Mouse (Mus musculus): ENCODE results near the gene Cpvl. TPM values are rescaled to one million over a fixed set of nuclear protein-coding genes. Genes with fewer than 3 reads are reported as not detected.

Cpvl gene
- polyA plus RNA-seq, 1 experiment from 2014 or later, result not detected

- ATAC-seq (ENCODE audit: low FRiP score), result no peak
- H3K27me3 ChIP-seq, result 0 out of 2 replicates have a peak, but pooled peaks cover 3% of the 10 kb centered on the region
- H3K9me3 ChIP-seq, result no peaks in the 10 kb centered on the region
- H3K4me1 ChIP-seq, result peaks cover 39% of the 10 kb centered on the region
- no peak overlapping the region for H3K4me3 ChIP-seq (replicated peaks)
- no peaks in the 10 kb centered on the region for H3K36me3 ChIP-seq (replicated peaks)
- no peak overlapping the region for H3K9ac ChIP-seq
- no peak overlapping the region for H3K4me2 ChIP-seq
- H3K27ac ChIP-seq, result no peak overlapping the region
- WGBS, result 89% methylated on average over 6 of the region's 6 CpGs
Measured at GRCm38 (mm10) chr6:53968550-53968949, 9.9 kb downstream of the Cpvl start.

DNA sequence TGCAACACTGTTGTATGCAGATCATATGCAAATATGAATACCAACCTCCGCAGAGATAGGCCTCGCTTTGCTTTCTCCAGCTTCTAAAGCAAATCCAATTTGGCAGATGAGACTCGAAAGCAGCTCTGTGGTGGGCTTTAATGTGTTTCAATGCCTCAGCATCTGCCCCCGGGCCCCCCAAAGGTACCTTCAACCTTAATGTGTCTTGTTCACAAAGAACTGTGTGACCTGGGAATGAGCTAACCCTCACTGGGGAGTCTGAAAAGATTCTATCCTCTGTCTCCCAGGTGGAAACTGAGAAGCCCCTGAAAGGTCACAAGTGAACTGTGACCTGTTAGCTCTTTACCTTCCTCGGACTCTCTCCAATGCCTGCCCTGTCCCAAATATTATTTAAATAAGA is 11.9 kb downstream of the Cpvl start:
- 0 out of 2 replicates have a peak, but pooled peaks cover 3% of the 10 kb centered on the region for H3K27me3 ChIP-seq
- H3K4me3 ChIP-seq (replicated peaks), result no peak overlapping the region
- H3K9ac ChIP-seq, result no peak overlapping the region
- H3K27ac ChIP-seq, result no peak overlapping the region
- no peaks in the 10 kb centered on the region for H3K9me3 ChIP-seq
- H3K36me3 ChIP-seq (replicated peaks), result no peaks in the 10 kb centered on the region
- 61% methylated on average over 5 of the region's 5 CpGs for WGBS
- no peak for ATAC-seq (ENCODE audit: low FRiP score)
- no peak overlapping the region for H3K4me2 ChIP-seq
- peaks cover 25% of the 10 kb centered on the region for H3K4me1 ChIP-seq

DNA sequence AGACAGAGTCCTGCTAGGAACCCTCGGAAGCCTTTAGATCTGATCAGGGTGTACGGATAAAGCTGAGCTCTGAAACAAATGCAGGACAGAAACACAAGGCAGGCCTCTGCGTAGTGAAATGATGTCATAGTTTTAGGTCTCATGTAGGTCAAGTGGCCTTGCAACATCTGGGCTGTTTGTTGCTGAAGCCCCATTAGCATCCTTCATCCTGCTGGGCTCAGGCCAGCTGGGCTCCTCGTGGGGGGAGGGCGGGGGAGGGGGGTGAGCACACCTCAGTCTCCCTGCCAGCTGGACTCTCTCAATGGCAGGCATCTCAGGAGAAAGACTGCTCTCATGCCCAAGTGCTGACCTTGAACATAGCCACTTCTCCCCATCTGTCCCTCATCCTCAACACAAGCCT is 12.6 kb downstream of the Cpvl start:
- Histone ChIP-seq H3K27me3 (0 out of 2 replicates have a peak, but pooled peaks cover 3% of the 10 kb centered on the region), H3K9ac (no peak overlapping the region), H3K4me3 (replicated peaks) (no peak overlapping the region), H3K36me3 (replicated peaks) (no peaks in the 10 kb centered on the region), H3K9me3 (no peaks in the 10 kb centered on the region), H3K4me2 (no peak overlapping the region), H3K27ac (no peak overlapping the region), H3K4me1 (peaks cover 24% of the 10 kb centered on the region)
- WGBS, result 36% methylated on average over 5 of the region's 5 CpGs
- ATAC-seq (ENCODE audit: low FRiP score), result no peak

DNA sequence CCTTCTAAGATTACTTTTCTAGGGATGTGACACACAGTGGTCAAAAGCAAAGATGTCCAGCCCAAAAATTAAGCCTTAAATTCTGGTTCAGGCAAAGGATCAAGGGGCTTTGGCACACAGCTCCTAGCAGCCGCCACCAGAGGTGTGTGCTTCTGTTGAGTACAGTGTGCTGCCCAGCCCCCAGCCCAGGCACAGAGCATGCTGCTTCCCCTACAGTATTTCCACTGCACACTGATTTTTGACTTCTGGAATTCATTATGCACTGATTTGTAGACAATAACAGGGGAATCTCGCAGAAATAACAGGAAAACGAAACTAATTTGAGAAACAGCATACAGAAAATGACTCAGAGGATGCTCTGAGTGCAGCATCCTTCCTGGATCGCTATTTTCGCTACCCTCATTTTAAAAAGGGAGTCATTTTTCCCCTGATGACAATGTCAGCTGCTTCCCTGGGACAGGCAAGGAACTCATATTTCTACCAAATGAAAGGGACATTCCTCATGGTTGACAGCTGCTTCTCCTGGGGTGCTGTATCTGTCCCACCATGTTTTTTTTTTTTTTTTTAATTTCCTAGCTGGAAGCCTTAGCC is 14.5 kb downstream of the Cpvl start:
- 84% methylated on average over 5 of the region's 5 CpGs for WGBS
- H3K9me3 ChIP-seq, result no peaks in the 10 kb centered on the region
- H3K4me2 ChIP-seq, result no peak overlapping the region
- H3K9ac ChIP-seq, result no peak overlapping the region
- H3K27ac ChIP-seq, result no peak overlapping the region
- no peak overlapping the region for H3K4me3 ChIP-seq (replicated peaks)
- no peak for ATAC-seq (ENCODE audit: low FRiP score)
- no peaks in the 10 kb centered on the region for H3K36me3 ChIP-seq (replicated peaks)
- no peaks in the 10 kb centered on the region for H3K27me3 ChIP-seq
- peaks cover 24% of the 10 kb centered on the region for H3K4me1 ChIP-seq

- ATAC-seq (ENCODE audit: low FRiP score), result no peak
- no peak overlapping the region for H3K4me3 ChIP-seq (replicated peaks)
- 78% methylated on average over 1 of the region's 1 CpGs for WGBS
Measured at GRCm38 (mm10) chr6:53962006-53962405, 16.5 kb downstream of the Cpvl start.

GRCm38 (mm10) chr6:53959826-53960225 is 18.6 kb downstream of the Cpvl start:
- Histone ChIP-seq H3K4me2 (no peak overlapping the region), H3K36me3 (replicated peaks) (no peaks in the 10 kb centered on the region), H3K27me3 (0 out of 2 replicates have a peak, but pooled peaks cover 3% of the 10 kb centered on the region), H3K4me3 (replicated peaks) (no peak overlapping the region), H3K9ac (no peak overlapping the region), H3K4me1 (peaks cover 16% of the 10 kb centered on the region), H3K9me3 (no peaks in the 10 kb centered on the region), H3K27ac (no peak overlapping the region)
- no peak for ATAC-seq (ENCODE audit: low FRiP score)
- 80% methylated on average over 3 of the region's 3 CpGs for WGBS

More at GRCm38 (mm10) chr6:53962006-53962405, 16.5 kb downstream of the Cpvl start:
- Histone ChIP-seq H3K9ac (no peak overlapping the region), H3K4me1 (peaks cover 28% of the 10 kb centered on the region), H3K9me3 (no peaks in the 10 kb centered on the region), H3K36me3 (replicated peaks) (no peaks in the 10 kb centered on the region), H3K27ac (no peak overlapping the region), H3K4me2 (no peak overlapping the region), H3K27me3 (no peaks in the 10 kb centered on the region)

DNA sequence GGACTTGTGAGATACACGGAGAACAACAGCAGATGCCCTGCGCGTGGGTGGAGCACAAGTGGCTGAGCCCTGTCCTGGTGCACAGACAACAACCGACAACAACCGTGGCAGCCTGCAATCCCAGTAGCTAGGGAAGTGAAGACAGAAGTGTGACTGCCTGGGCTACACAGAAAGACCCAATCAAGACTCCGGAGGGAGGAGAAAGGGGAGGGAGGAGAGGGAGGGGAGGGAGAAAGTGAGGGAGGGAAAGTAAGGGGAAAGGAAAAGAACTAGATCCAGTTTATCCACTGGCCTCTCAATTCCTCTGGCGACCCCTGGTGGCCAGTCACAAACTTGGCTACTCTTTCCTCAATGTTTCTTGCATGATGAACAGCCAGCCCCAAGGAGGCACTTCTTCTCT is 20.1 kb downstream of the Cpvl start:
- Histone ChIP-seq H3K27ac (no peak overlapping the region), H3K36me3 (replicated peaks) (no peaks in the 10 kb centered on the region), H3K27me3 (0 out of 2 replicates have a peak, but pooled peaks cover 3% of the 10 kb centered on the region), H3K4me1 (peaks cover 4% of the 10 kb centered on the region), H3K9ac (no peak overlapping the region), H3K9me3 (no peaks in the 10 kb centered on the region), H3K4me3 (replicated peaks) (no peak overlapping the region), H3K4me2 (peak overlapping the region; percentile 39)
- ATAC-seq (ENCODE audit: low FRiP score), result peak; percentile 63; the same call in 1 of the 2 replicates
- 17% methylated on average over 7 of the region's 7 CpGs for WGBS

GRCm38 (mm10) chr6:53956513-53956912 is 22.0 kb downstream of the Cpvl start:
- no peak overlapping the region for H3K27ac ChIP-seq
- no peak for ATAC-seq (ENCODE audit: low FRiP score)
- H3K4me1 ChIP-seq, result peaks cover 4% of the 10 kb centered on the region; the same call in 1 of the 2 replicates
- H3K9ac ChIP-seq, result no peak overlapping the region
- H3K27me3 ChIP-seq, result 0 out of 2 replicates have a peak, but pooled peaks cover 3% of the 10 kb centered on the region
- H3K4me2 ChIP-seq, result no peak overlapping the region
- WGBS, result 81% methylated on average over 4 of the region's 4 CpGs
- H3K4me3 ChIP-seq (replicated peaks), result no peak overlapping the region
- H3K36me3 ChIP-seq (replicated peaks), result no peaks in the 10 kb centered on the region
- no peaks in the 10 kb centered on the region for H3K9me3 ChIP-seq

GRCm38 (mm10) chr6:53955846-53956245 is 22.6 kb downstream of the Cpvl start:
- WGBS, result 91% methylated on average over 2 of the region's 2 CpGs

DNA sequence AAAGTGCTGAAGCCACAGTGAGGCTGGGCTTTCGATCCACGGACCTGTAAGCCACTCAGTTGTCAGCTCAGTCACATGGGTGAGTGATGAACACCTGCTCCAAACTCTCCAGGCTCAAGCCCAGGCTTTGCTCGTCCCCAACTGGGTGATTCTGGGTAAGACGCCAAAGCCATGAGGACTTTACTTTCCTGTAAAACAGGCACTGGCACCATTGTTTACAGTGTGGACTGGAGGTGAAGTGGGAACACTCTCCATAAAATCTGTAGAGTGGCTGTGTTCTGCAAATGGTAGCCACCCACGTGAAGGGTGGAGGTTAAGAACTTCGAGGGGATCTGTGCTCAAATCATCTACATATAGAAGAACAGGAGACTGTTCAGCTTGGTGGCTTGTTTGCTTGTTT is 23.2 kb downstream of the Cpvl start:
- Histone ChIP-seq H3K36me3 (replicated peaks) (no peaks in the 10 kb centered on the region), H3K27ac (no peak overlapping the region), H3K4me2 (no peak overlapping the region), H3K27me3 (0 out of 2 replicates have a peak, but pooled peaks cover 3% of the 10 kb centered on the region), H3K4me3 (replicated peaks) (no peak overlapping the region), H3K9ac (no peak overlapping the region), H3K9me3 (no peaks in the 10 kb centered on the region), H3K4me1 (peaks cover 12% of the 10 kb centered on the region)
- 82% methylated on average over 6 of the region's 6 CpGs for WGBS
- ATAC-seq (ENCODE audit: low FRiP score), result no peak

More at GRCm38 (mm10) chr6:53955846-53956245, 22.6 kb downstream of the Cpvl start:
- no peak for ATAC-seq (ENCODE audit: low FRiP score)
- Histone ChIP-seq H3K9ac (no peak overlapping the region), H3K4me3 (replicated peaks) (no peak overlapping the region), H3K4me1 (peaks cover 7% of the 10 kb centered on the region; the same call in 1 of the 2 replicates), H3K4me2 (no peak overlapping the region), H3K27ac (no peak overlapping the region), H3K9me3 (no peaks in the 10 kb centered on the region), H3K27me3 (0 out of 2 replicates have a peak, but pooled peaks cover 3% of the 10 kb centered on the region), H3K36me3 (replicated peaks) (no peaks in the 10 kb centered on the region)

DNA sequence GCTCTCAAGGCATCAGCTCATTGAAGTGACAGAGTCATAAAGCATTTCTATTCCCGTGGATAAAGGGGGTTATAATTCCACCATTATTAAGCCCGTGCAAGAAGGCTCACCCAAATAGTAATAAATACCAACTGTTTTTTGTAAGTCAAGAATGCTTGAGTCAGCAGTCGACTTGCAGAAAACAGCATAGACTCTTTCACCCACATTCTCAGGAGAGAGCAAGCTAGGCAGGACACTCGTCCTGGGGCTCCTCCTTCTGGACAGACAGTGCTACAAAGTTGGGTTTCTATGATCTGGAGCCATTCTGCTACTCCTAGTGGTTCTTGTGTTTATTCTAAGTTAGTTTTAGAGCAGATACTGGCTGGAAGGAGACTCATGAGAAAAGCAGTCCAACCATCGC is 24.4 kb downstream of the Cpvl start:
- 0 out of 2 replicates have a peak, but pooled peaks cover 3% of the 10 kb centered on the region for H3K27me3 ChIP-seq
- H3K4me1 ChIP-seq, result peaks cover 12% of the 10 kb centered on the region
- H3K27ac ChIP-seq, result no peak overlapping the region
- ATAC-seq (ENCODE audit: low FRiP score), result no peak
- no peaks in the 10 kb centered on the region for H3K36me3 ChIP-seq (replicated peaks)
- H3K4me2 ChIP-seq, result no peak overlapping the region
- no peak overlapping the region for H3K4me3 ChIP-seq (replicated peaks)
- no peaks in the 10 kb centered on the region for H3K9me3 ChIP-seq
- no peak overlapping the region for H3K9ac ChIP-seq
- 55% methylated on average over 5 of the region's 5 CpGs for WGBS

DNA sequence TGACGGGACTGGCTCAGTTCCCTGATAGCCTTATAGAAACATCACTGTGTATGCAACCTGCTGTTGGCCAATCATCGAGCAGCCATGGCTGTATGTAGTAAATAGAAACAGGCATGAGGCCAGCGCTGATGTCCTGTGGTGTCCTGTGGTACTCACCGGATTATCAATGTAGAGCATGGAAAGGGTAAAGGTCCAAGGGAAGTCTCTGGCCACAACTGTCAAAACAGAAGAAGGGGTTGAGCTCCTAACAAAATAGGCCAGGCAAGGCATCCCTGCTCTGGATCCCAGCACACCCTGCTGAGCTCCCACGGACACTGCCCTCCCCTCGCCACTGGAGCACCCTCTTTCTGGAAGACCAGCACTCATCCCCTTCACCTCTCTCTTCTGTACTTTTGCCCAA is 25.1 kb downstream of the Cpvl start:
- 0 out of 2 replicates have a peak, but pooled peaks cover 3% of the 10 kb centered on the region for H3K27me3 ChIP-seq
- no peaks in the 10 kb centered on the region for H3K36me3 ChIP-seq (replicated peaks)
- no peak overlapping the region for H3K4me2 ChIP-seq
- 85% methylated on average over 6 of the region's 6 CpGs for WGBS
- peaks cover 12% of the 10 kb centered on the region for H3K4me1 ChIP-seq
- H3K4me3 ChIP-seq (replicated peaks), result no peak overlapping the region
- no peaks in the 10 kb centered on the region for H3K9me3 ChIP-seq
- no peak overlapping the region for H3K27ac ChIP-seq
- H3K9ac ChIP-seq, result no peak overlapping the region
- no peak for ATAC-seq (ENCODE audit: low FRiP score)

GRCm38 (mm10) chr6:53951421-53951820 is 27.1 kb downstream of the Cpvl start:
- Histone ChIP-seq H3K9me3 (no peaks in the 10 kb centered on the region), H3K4me2 (no peak overlapping the region), H3K9ac (no peak overlapping the region), H3K27me3 (0 out of 2 replicates have a peak, but pooled peaks cover 3% of the 10 kb centered on the region), H3K36me3 (replicated peaks) (no peaks in the 10 kb centered on the region), H3K4me3 (replicated peaks) (no peak overlapping the region), H3K4me1 (peaks cover 8% of the 10 kb centered on the region), H3K27ac (no peak overlapping the region)
- ATAC-seq (ENCODE audit: low FRiP score), result no peak
- 60% methylated on average over 4 of the region's 4 CpGs for WGBS

Measured in forebrain, embryonic 12.5 days (tissue).